Mouse (Mus musculus) fat pad, adult 2 months (tissue): Measurements from ENCODE around the gene Gm21118.
"Not testable (repeated sequence)": the region's sequence is repeated elsewhere in the genome, so short reads cannot be mapped to it uniquely, and the experiment has no call there.

Experiments used
- DNase-seq: peaks from one replicate; pipeline ENCODE4 v3.0.0-alpha.2; 2011; ENCODE audit warnings: low read depth, low spot score; ENCODE audit errors: extremely low read depth

The Gm21118 gene

DNA sequence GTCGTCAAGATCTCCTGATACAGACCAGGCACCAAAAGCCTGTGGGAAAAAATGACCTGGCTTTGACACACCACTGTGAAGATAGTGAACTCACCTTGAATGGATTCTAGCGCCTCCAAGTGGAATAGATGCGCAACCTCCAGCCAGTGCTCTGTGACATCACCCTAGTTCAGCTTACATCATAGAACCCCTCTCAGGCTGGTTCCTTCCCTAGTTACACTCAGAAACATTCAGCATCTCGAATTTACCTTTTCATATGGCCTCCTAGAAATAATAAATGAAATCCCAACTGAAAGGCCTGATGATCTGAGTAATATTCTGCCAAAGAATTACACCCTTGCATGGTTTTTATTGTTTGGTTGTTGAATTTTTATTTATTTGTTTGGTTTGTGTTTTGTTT lies at the start of gene Gm21118:
Gene Gm21118 (minus strand): TSS at position 101 of the 400 bp plus-strand sequence.
- not testable (repeated sequence) for DNase-seq

GRCm38 (mm10) chrY:70303187-70303586 lies 29.7 kb upstream of the Gm21118 start, which contains the start of the genes Gm29423 and Gm29644:
TSS of gene Gm29423 (minus strand) at chrY:70303287.
TSS of gene Gm29644 (minus strand) at chrY:70303343.
- not testable (repeated sequence) for DNase-seq
